Mouse (Mus musculus): ENCODE data around the gene Fam168a.

GRCm38 (mm10) chr7:100851481-100852356, 145.3 kb downstream of the Fam168a start:
- TF ChIP-seq CTCF (IDR thresholded peaks at IDR 0.05; ENCODE audit: borderline replicate concordance, insufficient read depth, low read depth, low read length): no peak
- no peak for TF ChIP-seq POLR2A (IDR thresholded peaks at IDR 0.05; ENCODE audit: borderline replicate concordance, insufficient read depth, low read length)

All from cerebellum, adult 2 months (tissue).